Mouse (Mus musculus): ENCODE results near the gene Scfd1. TPM values are rescaled to one million over a fixed set of nuclear protein-coding genes. Genes with fewer than 3 reads are reported as not detected.

The Scfd1 gene
- polyA plus RNA-seq, 1 experiment from 2014 or later, result 62.2 TPM

GRCm38 (mm10) chr12:51377888-51378190, 529 bp downstream of the Scfd1 start:
- Histone ChIP-seq H3K27me3 (replicated peaks; ENCODE audit: control insufficient read depth, insufficient read depth, low read length) (no peaks in the 10 kb centered on the region), H3K4me3 (replicated peaks; ENCODE audit: low read length) (peak overlapping the region; percentile 76), H3K9ac (replicated peaks; ENCODE audit: low read depth, low read length) (peak overlapping the region; percentile 87), H3K27ac (ENCODE audit: low read length) (peak overlapping the region; percentile 85), H3K36me3 (ENCODE audit: control insufficient read depth, insufficient read depth) (peaks cover 11% of the 10 kb centered on the region), H3K4me1 (replicated peaks; ENCODE audit: control insufficient read depth, insufficient read depth, low read length) (no peaks in the 10 kb centered on the region), H3K9me3 (ENCODE audit: control insufficient read depth, low read length) (no peaks in the 10 kb centered on the region), H3K4me2 (ENCODE audit: low read length) (peak overlapping the region; percentile 81)
- no peak for ATAC-seq
- 23% methylated on average over 6 of the region's 6 CpGs for WGBS

GRCm38 (mm10) chr12:51399871-51400270, 22.6 kb downstream of the Scfd1 start:
- no peak for ATAC-seq
- H3K4me1 ChIP-seq (replicated peaks; ENCODE audit: control insufficient read depth, insufficient read depth, low read length), result no peaks in the 10 kb centered on the region
- H3K4me3 ChIP-seq (replicated peaks; ENCODE audit: low read length), result no peak overlapping the region
- no peaks in the 10 kb centered on the region for H3K27me3 ChIP-seq (replicated peaks; ENCODE audit: control insufficient read depth, insufficient read depth, low read length)
- H3K9me3 ChIP-seq (ENCODE audit: control insufficient read depth, low read length), result no peaks in the 10 kb centered on the region
- no peak overlapping the region for H3K4me2 ChIP-seq (ENCODE audit: low read length)
- 96% methylated on average over 6 of the region's 6 CpGs for WGBS
- peaks cover 14% of the 10 kb centered on the region for H3K36me3 ChIP-seq (ENCODE audit: control insufficient read depth, insufficient read depth)
- no peak overlapping the region for H3K9ac ChIP-seq (replicated peaks; ENCODE audit: low read depth, low read length)
- no peak overlapping the region for H3K27ac ChIP-seq (ENCODE audit: low read length)

DNA sequence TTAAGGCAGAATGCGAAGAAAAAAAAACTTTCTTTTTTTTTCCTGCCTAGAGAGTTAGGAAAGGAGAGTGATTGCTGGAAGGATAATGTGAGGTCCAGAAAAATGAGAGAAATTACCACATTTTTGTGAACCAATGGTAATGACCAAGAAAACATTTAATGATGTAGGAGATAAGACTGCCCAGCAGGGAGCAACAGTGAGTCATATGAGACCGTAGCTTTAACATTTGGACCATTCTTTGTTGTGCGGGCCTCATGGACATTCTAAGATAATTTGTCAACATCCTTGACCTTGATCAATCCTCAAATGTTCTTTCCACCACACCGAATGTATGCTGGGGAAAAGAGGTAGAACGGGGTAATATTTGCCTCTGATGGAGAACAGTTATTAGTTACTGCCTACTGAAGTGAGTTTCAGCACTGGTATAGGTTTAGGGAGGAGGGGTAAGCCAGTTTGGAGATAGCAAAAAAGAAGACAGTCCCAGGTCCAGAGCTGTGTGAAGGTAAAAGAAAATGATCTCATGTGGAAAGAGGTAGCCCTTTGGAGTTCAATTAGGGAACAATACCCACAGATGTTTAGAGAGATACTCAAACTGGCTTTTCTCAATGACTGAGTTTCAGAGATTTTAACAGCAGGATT, 24.9 kb downstream of the Scfd1 start:
- Histone ChIP-seq H3K9ac (replicated peaks; ENCODE audit: low read depth, low read length) (no peak overlapping the region), H3K9me3 (ENCODE audit: control insufficient read depth, low read length) (no peaks in the 10 kb centered on the region), H3K4me3 (replicated peaks; ENCODE audit: low read length) (no peak overlapping the region), H3K27ac (ENCODE audit: low read length) (no peak overlapping the region), H3K27me3 (replicated peaks; ENCODE audit: control insufficient read depth, insufficient read depth, low read length) (no peaks in the 10 kb centered on the region), H3K4me1 (replicated peaks; ENCODE audit: control insufficient read depth, insufficient read depth, low read length) (no peaks in the 10 kb centered on the region), H3K4me2 (ENCODE audit: low read length) (no peak overlapping the region), H3K36me3 (ENCODE audit: control insufficient read depth, insufficient read depth) (no peaks in the 10 kb centered on the region)
- 77% methylated on average over 5 of the region's 5 CpGs for WGBS
- peak; percentile 40; the same call in 1 of the 2 replicates for ATAC-seq

- Histone ChIP-seq H3K4me3 (replicated peaks; ENCODE audit: low read length) (no peak overlapping the region), H3K27ac (ENCODE audit: low read length) (no peak overlapping the region), H3K4me2 (ENCODE audit: low read length) (no peak overlapping the region), H3K9ac (replicated peaks; ENCODE audit: low read depth, low read length) (no peak overlapping the region), H3K9me3 (ENCODE audit: control insufficient read depth, low read length) (no peaks in the 10 kb centered on the region), H3K4me1 (replicated peaks; ENCODE audit: control insufficient read depth, insufficient read depth, low read length) (no peaks in the 10 kb centered on the region), H3K27me3 (replicated peaks; ENCODE audit: control insufficient read depth, insufficient read depth, low read length) (no peaks in the 10 kb centered on the region), H3K36me3 (ENCODE audit: control insufficient read depth, insufficient read depth) (no peaks in the 10 kb centered on the region)
- no peak for ATAC-seq
- 70% methylated on average over 4 of the region's 4 CpGs for WGBS
Measured at GRCm38 (mm10) chr12:51403987-51404586, 26.8 kb downstream of the Scfd1 start.

DNA sequence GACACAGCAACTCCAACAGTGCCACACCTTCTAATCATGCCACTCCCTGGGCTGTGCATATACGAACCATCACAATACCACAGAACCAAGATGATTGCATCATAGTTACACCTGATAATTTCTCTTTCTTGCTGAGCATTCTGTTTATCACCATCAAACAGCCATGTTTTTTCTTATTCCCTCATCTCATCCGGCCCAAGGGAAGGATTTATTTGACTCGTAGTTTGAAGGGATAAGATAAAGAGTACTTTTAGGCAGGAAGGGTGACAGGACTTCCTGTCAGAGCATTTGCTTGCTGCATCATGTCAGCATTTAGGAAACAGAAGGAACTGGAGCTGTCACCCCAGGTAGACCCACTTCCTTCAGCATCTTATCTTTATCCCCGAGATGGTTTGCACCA, 34.1 kb downstream of the Scfd1 start:
- WGBS, result 92% methylated on average over 4 of the region's 4 CpGs
- Histone ChIP-seq H3K9ac (replicated peaks; ENCODE audit: low read depth, low read length) (no peak overlapping the region), H3K4me1 (replicated peaks; ENCODE audit: control insufficient read depth, insufficient read depth, low read length) (no peaks in the 10 kb centered on the region), H3K27ac (ENCODE audit: low read length) (no peak overlapping the region), H3K4me2 (ENCODE audit: low read length) (no peak overlapping the region), H3K9me3 (ENCODE audit: control insufficient read depth, low read length) (no peaks in the 10 kb centered on the region), H3K36me3 (ENCODE audit: control insufficient read depth, insufficient read depth) (peaks cover 11% of the 10 kb centered on the region; the same call in 1 of the 2 replicates), H3K4me3 (replicated peaks; ENCODE audit: low read length) (no peak overlapping the region), H3K27me3 (replicated peaks; ENCODE audit: control insufficient read depth, insufficient read depth, low read length) (no peaks in the 10 kb centered on the region)
- ATAC-seq, result no peak

DNA sequence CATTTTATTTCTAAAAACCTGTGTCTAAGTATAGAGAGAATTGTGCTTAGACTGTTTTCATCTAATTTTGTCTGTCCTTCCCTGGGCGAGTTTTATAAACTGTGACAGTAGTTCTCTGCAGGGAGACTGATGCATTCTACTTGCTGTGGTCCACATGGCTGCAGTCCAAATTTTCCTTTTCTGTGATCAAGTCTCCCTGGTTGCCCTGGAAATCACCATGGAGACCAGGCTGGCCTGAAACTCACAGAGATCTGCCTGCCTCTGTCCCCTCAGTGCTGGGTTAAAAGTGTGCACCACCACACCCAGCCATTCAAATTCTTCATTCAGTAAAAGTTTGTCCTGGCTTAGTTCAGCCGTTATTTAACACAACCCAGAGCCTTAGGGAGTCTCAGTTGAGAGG, 60.2 kb downstream of the Scfd1 start:
- H3K27ac ChIP-seq (ENCODE audit: low read length), result no peak overlapping the region
- WGBS, result 83% methylated on average over 2 of the region's 2 CpGs
- H3K4me2 ChIP-seq (ENCODE audit: low read length), result no peak overlapping the region
- H3K9me3 ChIP-seq (ENCODE audit: control insufficient read depth, low read length), result no peaks in the 10 kb centered on the region
- no peak for ATAC-seq
- no peaks in the 10 kb centered on the region for H3K27me3 ChIP-seq (replicated peaks; ENCODE audit: control insufficient read depth, insufficient read depth, low read length)
- peaks cover 11% of the 10 kb centered on the region; the same call in 1 of the 2 replicates for H3K36me3 ChIP-seq (ENCODE audit: control insufficient read depth, insufficient read depth)
- H3K4me3 ChIP-seq (replicated peaks; ENCODE audit: low read length), result no peak overlapping the region
- H3K4me1 ChIP-seq (replicated peaks; ENCODE audit: control insufficient read depth, insufficient read depth, low read length), result no peaks in the 10 kb centered on the region
- no peak overlapping the region for H3K9ac ChIP-seq (replicated peaks; ENCODE audit: low read depth, low read length)

DNA sequence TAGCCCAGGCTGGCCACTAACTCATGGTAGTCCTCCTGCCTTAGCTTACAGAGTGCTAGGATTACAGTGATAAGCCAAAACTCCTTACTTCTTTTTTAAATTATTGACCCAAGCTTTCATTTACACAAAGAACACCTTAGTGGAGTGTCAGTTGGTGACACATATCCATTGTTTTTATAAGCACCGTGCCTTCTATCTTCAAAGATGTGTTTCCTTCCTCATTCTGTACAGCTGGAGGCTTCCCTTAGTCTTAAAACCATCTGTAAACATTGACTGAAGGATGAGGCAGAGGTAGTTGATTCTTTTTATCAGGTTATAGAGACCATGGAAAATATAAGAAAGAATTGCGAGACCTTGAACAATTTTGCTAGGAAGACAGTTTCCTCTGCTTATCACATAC, 61.0 kb downstream of the Scfd1 start:
- Histone ChIP-seq H3K4me1 (replicated peaks; ENCODE audit: control insufficient read depth, insufficient read depth, low read length) (no peaks in the 10 kb centered on the region), H3K36me3 (ENCODE audit: control insufficient read depth, insufficient read depth) (peaks cover 11% of the 10 kb centered on the region; the same call in 1 of the 2 replicates), H3K4me2 (ENCODE audit: low read length) (no peak overlapping the region), H3K27ac (ENCODE audit: low read length) (no peak overlapping the region), H3K9ac (replicated peaks; ENCODE audit: low read depth, low read length) (no peak overlapping the region), H3K27me3 (replicated peaks; ENCODE audit: control insufficient read depth, insufficient read depth, low read length) (no peaks in the 10 kb centered on the region), H3K4me3 (replicated peaks; ENCODE audit: low read length) (no peak overlapping the region), H3K9me3 (ENCODE audit: control insufficient read depth, low read length) (no peaks in the 10 kb centered on the region)
- 93% methylated on average over 2 of the region's 2 CpGs for WGBS
- no peak for ATAC-seq

GRCm38 (mm10) chr12:51449303-51449702, 72.0 kb downstream of the Scfd1 start:
- Histone ChIP-seq H3K27ac (ENCODE audit: low read length) (no peak overlapping the region), H3K9ac (replicated peaks; ENCODE audit: low read depth, low read length) (no peak overlapping the region), H3K27me3 (replicated peaks; ENCODE audit: control insufficient read depth, insufficient read depth, low read length) (no peaks in the 10 kb centered on the region), H3K9me3 (ENCODE audit: control insufficient read depth, low read length) (no peaks in the 10 kb centered on the region), H3K4me2 (ENCODE audit: low read length) (no peak overlapping the region), H3K4me1 (replicated peaks; ENCODE audit: control insufficient read depth, insufficient read depth, low read length) (no peaks in the 10 kb centered on the region), H3K4me3 (replicated peaks; ENCODE audit: low read length) (no peak overlapping the region), H3K36me3 (ENCODE audit: control insufficient read depth, insufficient read depth) (peaks cover 11% of the 10 kb centered on the region)
- no peak for ATAC-seq
- WGBS, result 94% methylated on average over 2 of the region's 2 CpGs

- no peak overlapping the region for H3K27ac ChIP-seq (ENCODE audit: low read length)
- no peak for ATAC-seq
- no peak overlapping the region for H3K4me3 ChIP-seq (replicated peaks; ENCODE audit: low read length)
- no peaks in the 10 kb centered on the region for H3K27me3 ChIP-seq (replicated peaks; ENCODE audit: control insufficient read depth, insufficient read depth, low read length)
- no peak overlapping the region for H3K9ac ChIP-seq (replicated peaks; ENCODE audit: low read depth, low read length)
- WGBS, result 94% methylated on average over 4 of the region's 4 CpGs
- no peaks in the 10 kb centered on the region for H3K4me1 ChIP-seq (replicated peaks; ENCODE audit: control insufficient read depth, insufficient read depth, low read length)
- H3K36me3 ChIP-seq (ENCODE audit: control insufficient read depth, insufficient read depth), result no peaks in the 10 kb centered on the region
- H3K9me3 ChIP-seq (ENCODE audit: control insufficient read depth, low read length), result no peaks in the 10 kb centered on the region
- H3K4me2 ChIP-seq (ENCODE audit: low read length), result no peak overlapping the region
Measured at GRCm38 (mm10) chr12:51470881-51471280, 93.6 kb downstream of the Scfd1 start.

GRCm38 (mm10) chr12:51481246-51481645, 103.9 kb downstream of the Scfd1 start:
- H3K27me3 ChIP-seq (replicated peaks; ENCODE audit: control insufficient read depth, insufficient read depth, low read length), result no peaks in the 10 kb centered on the region
- no peaks in the 10 kb centered on the region for H3K9me3 ChIP-seq (ENCODE audit: control insufficient read depth, low read length)
- 97% methylated on average over 2 of the region's 2 CpGs for WGBS
- H3K9ac ChIP-seq (replicated peaks; ENCODE audit: low read depth, low read length), result no peak overlapping the region
- no peak overlapping the region for H3K4me2 ChIP-seq (ENCODE audit: low read length)
- H3K36me3 ChIP-seq (ENCODE audit: control insufficient read depth, insufficient read depth), result no peaks in the 10 kb centered on the region
- H3K4me3 ChIP-seq (replicated peaks; ENCODE audit: low read length), result no peak overlapping the region
- no peaks in the 10 kb centered on the region for H3K4me1 ChIP-seq (replicated peaks; ENCODE audit: control insufficient read depth, insufficient read depth, low read length)
- no peak overlapping the region for H3K27ac ChIP-seq (ENCODE audit: low read length)
- ATAC-seq, result no peak
